Mouse (Mus musculus): ENCODE measurements around the gene Hexdc.

Hexdc gene

DNA sequence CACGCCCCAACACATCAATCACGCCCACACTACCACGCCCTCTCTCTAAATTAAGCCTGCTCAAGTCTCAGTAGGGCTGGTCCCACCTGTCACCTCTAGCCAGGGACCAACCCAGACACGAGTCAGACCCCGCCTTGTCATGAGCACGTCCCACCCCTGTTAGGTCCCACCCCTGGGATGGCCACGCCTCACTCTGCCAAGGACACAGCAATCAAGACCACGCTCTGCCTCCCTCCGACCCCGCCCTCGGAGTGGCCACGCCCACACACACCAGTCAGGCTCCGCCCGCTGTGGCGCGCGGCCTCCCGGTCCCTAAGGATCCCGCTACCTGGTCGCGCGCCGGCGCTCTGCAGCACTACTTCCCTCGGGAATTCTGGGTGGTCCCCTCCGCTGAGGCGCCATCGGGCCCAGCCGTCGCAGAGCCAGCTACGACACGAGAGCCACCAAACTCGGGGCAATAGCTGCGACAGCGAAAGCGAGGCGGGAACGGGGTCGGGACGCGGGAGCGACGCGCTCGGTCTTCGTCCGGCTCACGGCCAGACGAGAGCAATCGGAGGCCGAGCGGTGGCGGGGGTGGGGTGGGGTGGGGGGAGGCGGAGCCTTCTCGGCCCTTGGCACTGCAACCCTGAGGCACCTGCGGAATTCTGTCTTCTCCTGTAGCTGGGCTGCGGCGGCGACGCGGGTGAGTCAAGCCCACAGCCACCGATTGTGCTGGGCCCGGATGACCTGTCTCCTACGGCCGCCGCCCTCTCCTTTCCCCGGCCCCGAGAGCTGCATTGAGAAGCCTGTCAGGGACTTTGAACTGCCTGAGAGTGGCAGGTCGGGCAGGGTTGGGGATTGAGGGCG, at the start of gene Hexdc, which contains the start of gene Ogfod3:
TSS of gene Hexdc (plus strand) at position 273 of the 846 bp plus-strand sequence.
TSS of gene Ogfod3 (minus strand) at position 551 of the 846 bp plus-strand sequence.
- in situ Hi-C loops (cut with MboI, MseI): loop anchor here in 1 of 2 experiments (5.0 kb wide), 1 partner anchor 52 kb away; no protein-coding TSS in a partner anchor

DNA sequence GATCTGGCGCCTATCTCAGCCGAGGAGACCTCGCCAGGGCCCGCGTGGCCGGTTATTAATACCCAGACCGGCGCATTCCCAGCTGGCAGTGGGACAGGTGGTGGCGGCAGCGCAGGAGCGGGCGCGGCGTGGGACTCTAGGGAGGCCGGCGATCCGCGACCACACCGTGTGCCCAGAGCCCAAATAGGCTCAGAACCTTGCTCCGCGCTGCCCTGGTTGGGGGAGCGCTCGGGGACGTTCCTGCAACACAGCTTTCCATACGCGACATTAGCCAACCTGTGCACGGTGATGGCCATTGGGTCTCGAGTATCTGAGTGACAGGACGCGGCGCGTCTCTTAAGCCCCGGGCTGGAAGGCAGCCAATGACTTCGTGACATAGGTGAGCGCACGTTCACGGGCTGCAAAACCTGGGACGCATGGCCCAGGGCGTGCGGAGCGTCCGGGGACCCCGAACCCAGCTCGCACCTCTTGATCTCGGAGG, 47.8 kb upstream of the Hexdc start:
- in situ Hi-C loops (cut with MboI, MseI): no loop called here

GRCm38 (mm10) chr11:121159971-121160370, 44.3 kb upstream of the Hexdc start, which contains the start of gene Uts2r:
Gene Uts2r, plus strand, starts transcription at chr11:121160271.
- in situ Hi-C loops (cut with MboI, MseI): no loop called here

GRCm38 (mm10) chr11:121160636-121161346, 43.4 kb upstream of the Hexdc start:
- in situ Hi-C loops (cut with MboI, MseI): no loop called here

DNA sequence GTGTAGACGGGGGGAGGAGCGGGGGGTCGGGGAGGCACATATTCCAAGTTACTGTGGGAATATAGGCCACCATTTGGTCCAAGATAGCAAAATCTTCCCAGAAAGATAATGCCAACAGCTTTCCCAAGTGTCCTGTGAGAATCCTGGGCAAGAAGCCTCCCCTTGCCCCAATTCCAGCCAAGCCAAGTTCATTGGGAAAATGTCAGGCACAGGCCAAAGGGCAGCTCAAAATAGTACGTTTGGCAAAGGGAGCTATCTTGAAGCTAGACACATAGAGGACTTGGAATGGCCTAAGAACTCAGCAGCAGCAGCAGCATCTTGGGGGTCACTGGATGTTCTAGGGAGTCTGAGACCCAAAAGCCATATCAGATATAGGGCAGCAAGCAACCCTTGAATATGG, 40.5 kb upstream of the Hexdc start:
- in situ Hi-C loops (cut with MboI, MseI): no loop called here

DNA sequence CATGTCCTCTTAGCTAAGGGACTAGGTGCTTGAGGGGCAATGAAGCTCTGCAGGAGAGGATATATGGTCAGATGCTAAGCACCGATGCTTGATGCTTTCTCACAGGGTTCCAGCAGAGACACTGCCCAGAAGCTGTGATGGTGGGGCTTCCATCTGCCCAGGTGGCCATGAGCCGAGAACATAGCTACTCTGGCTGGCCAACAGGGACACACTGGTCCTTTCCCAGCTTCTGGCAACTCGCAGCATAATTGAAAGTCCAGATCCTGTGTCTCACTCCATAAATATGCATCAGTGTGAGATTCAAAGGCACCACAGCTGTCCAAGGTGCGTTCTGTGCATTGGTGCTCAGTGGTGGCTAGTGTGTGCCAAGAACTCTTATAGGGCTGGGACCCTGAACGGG, 31.0 kb upstream of the Hexdc start:
- in situ Hi-C loops (cut with MboI, MseI): no loop called here

DNA sequence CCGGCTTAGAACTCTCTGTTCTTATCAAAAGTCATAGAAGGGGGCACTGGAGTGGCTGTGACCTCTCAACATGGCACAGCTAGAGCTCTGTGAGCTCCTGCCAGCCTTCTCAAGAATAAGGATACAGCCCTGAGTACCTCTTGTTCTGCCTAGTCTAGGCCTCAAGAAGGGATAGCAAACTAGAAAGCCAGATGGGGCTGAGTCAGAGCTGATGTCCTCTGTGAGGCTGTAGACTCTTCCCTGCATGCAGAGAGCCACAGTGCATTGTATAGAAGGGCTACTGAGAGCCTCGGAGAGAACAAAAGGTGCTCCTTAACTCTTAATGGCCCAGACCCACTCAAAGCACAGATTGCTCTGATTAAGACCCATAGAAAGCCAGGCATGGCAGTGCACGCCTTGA, 30.0 kb upstream of the Hexdc start:
- in situ Hi-C loops (cut with MboI, MseI): no loop called here

DNA sequence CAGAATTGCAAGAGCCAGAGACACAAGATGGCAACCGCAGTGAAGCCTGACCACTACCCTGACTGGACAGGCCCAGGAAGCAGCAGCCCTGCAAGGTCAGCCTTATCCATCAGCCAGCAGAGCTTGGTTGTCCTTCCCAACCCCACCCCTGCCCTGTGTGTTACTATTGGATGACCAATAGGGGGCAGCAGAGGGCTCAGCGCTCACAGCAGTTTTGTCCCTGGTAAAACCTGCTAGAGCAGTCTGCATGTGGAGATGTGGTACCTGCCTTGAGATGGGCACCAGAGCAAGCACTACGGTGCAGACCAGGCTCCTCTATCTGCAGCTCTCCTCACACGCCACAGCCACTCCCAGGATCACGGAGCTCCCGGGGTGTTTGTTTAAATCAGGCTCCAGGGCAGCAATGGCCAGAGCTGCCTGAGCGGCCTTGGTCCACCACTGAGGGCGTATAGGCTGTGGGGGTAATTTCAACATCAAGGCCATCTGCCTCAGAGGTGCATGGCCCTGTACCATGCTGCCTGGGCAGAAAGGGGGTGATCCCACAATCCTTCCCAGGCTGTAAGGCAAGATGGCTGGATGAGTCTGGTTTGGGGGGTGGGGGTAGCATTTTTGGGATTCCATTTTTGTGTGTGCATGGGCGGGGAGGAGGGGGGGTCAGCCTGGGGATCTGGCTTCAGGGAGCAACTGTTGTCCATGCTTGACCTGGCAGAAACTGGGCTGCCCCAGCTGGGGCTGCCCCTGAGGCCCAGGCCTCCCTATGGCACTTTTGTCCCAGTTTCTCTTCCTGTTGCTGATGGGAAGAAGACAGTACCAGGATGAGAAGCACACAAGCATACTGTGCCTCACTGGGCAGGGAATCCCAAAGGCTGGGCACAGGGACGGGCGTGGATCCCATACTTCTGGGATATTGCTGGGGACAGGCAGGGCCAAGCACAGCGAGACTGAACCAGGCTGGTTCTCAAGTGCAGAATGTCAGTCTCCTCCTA, 27.7 kb upstream of the Hexdc start:
- in situ Hi-C loops (cut with MboI, MseI): no loop called here

GRCm38 (mm10) chr11:121189681-121190080, 14.6 kb upstream of the Hexdc start:
- in situ Hi-C loops (cut with MboI, MseI): no loop called here

DNA sequence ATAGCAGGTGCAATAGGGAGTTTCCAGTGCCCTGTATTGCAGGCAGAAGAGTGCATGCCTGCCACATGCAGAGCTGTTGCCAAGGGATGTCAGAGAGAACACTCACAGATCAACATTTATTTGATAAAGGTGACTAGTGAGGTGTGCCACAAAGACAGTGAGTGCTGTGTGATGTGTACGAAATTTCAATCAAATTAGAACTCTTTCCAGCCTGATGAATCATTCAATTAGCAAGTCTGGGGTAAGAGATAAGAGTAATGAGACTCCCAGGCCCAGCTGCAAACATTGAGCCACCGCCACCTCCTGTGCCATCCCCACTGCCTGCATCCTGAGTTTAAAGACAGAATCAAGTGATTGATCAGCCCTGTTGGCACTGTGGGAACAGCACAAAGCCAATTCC, 11.5 kb upstream of the Hexdc start:
- in situ Hi-C loops (cut with MboI, MseI): no loop called here

DNA sequence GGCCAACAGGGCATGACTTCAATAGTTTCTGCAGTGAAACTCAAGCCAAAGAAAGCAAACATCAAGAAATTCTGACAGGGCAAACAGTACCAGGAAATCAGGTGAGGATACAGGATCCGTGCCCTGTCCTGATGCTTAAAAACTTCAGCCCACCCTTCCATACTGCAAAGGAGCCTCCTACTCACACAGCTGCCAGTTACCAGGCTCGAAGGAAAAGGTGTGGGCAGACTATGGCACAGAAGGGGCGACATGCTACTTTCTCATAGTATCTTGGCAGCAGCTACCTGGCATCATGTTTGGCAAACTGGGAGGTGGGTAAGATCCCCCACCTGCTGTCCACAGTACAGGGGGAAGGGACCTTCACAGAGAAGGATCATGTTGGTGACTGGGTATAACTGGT, 10.8 kb upstream of the Hexdc start:
- in situ Hi-C loops (cut with MboI, MseI): no loop called here

- in situ Hi-C loops (cut with MboI, MseI): no loop called here
These were observed 5.6 kb upstream of the Hexdc start for GRCm38 (mm10) chr11:121198622-121199021.

GRCm38 (mm10) chr11:121199851-121200250, 4.4 kb upstream of the Hexdc start:
- in situ Hi-C loops (cut with MboI, MseI): loop anchor here in 1 of 2 experiments (5.0 kb wide), 1 partner anchor 48 kb away; no protein-coding TSS in a partner anchor

DNA sequence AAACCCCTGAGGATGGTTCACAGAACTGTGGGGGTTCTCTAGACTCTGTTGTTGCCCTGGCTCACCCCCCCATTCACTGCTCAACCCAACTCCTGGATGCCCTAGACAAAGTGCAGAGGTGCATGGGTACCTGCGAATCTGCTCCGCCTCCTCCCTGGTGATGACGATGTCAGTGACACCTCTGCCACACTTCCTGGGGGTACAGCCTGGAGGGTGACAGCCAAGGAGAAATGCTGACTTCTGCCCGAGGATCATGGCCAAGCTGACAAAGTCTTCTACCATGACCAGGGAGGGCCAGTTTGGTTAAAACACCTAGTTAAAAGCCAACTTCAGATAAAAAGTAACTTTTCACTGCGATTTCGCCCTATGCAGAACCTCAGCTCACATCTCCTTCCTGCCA, 3.5 kb upstream of the Hexdc start:
- in situ Hi-C loops (cut with MboI, MseI): loop anchor here in 1 of 2 experiments (5.0 kb wide), 1 partner anchor 48 kb away; no protein-coding TSS in a partner anchor

DNA sequence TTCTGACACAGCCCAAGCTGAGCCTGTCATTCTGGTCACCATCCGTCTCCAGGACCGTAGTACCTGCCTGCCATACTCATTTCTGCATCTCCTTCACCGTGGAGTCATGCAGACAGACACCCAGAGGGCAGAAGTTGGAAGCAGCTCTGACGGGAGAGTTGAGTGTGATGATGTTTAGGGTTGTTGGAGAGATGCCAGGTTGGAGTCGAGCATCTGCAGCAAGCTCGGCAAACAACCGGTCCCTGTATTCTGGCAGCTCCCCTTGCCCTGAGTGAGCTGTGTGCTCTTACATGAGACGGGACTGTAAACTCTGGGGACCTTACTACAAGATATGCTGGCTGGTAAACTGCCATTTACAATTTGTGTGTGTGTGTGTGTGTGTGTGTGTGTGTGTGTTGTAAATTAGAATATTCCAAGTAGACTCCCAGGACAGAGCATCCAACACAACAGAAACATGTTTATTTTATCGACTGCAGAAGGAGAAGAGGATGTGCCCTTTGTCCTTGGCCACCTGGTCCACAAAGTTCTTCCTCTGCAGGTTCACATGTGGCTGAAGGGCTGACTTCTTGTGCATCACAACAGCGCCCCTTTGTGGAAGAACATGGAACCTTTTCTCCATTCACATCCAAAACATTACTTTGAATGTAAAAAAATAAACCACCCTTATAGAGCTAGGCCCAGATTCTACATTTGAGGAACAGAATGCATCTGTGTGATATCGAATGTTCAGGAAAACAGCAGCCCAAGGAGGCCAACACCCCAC, 2.6 kb upstream of the Hexdc start:
- in situ Hi-C loops (cut with MboI, MseI): loop anchor here in 1 of 2 experiments (5.0 kb wide), 1 partner anchor 49 kb away; no protein-coding TSS in a partner anchor

- in situ Hi-C loops (cut with MboI, MseI): loop anchor here in 1 of 2 experiments (5.0 kb wide), 1 partner anchor 52 kb away; no protein-coding TSS in a partner anchor
These were observed 423 bp upstream of the Hexdc start for GRCm38 (mm10) chr11:121203859-121204160.

GRCm38 (mm10) chr11:121216831-121217230, 12.6 kb downstream of the Hexdc start:
- in situ Hi-C loops (cut with MboI, MseI): no loop called here

DNA sequence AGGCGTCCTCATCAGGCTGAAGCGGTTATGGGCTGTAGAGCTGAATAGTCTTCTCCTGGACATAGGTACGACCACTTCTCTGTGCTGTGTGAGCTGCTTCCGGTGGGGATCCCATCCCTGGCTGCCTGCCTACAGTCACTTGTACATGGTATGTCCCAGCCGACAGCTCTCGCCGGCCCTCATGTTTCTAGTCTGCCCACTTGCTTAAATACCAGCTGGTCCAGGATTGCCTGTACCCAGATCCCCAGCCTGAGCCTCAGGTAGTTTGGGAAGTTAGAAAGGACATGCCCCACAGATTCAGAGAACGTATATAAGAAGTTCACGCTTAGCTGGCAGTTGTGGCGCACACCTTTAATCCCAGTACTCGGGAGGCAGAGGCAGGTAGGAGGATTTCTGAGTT, 15.5 kb downstream of the Hexdc start:
- in situ Hi-C loops (cut with MboI, MseI): loop anchor here in 1 of 2 experiments (10.0 kb wide), 1 partner anchor 1125 kb away; the partner anchor contains the start of genes Ndufaf8 and Tepsin

GRCm38 (mm10) chr11:121220771-121221170, 16.5 kb downstream of the Hexdc start:
- in situ Hi-C loops (cut with MboI, MseI): loop anchor here in 1 of 2 experiments (10.0 kb wide), 1 partner anchor 1126 kb away; the partner anchor contains the start of genes Ndufaf8 and Tepsin

Measured in T-helper 17 cell (primary cell).